Mouse (Mus musculus) central nervous system, embryonic 11.5 days (tissue): ENCODE results near the gene Spdye4a. TPM values are rescaled to one million over a fixed set of nuclear protein-coding genes. Genes with fewer than 3 reads are reported as not detected.

Source experiments
- polyA plus RNA-seq: library from polyadenylated mRNA; depleted of rRNA; stranded (reverse); fragments of >200 nt; gene quantifications from 2 replicates; pipeline ENCODE4 v1.2.3, GENCODE M21; 2012; rRNA removed

Spdye4a gene
- not detected in 2 replicates for polyA plus RNA-seq

GRCm38 (mm10) chr5:143226790-143227189 is at the start of gene Spdye4a:
Gene Spdye4a (minus strand): TSS chr5:143226890.

DNA sequence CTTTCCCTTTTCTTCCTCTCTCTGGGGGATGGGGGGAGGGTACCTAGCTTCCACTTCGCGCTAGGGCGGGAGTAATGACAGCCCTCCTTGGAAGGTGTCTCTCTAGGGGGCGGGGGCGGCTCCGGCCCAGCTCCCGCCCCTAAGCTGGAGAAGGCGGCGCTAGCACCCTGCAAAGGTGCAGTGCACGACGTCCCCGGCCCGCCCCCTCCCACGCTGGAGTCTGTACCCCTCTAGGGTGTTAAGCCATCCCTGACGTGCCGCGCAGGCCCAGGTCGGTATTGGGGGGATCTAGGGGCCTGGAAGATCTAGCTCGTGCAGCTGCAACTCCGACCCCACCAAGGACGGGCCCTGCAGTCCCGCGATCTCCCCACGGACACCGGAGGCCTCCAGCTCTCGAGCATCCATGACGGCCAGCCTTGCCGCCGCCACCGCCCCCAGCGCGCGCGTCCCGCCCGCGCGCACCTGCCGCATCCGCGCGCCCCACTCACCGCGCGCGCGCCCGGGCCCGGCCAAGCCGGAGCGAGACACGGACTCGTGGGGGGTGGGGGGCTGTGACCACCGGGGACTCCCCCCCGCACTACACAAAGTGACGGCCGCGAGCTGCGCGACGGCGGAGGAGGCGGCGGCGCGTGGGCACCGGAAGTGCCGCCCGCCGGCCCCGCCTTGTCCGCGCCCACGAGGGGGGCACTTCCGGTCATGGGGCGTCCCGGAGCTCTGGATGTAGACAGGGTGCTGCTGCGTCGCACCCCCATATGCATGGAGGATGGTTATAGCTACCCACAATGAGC is 42.9 kb upstream of the Spdye4a start, which contains the start of gene Zfp316:
TSS of gene Zfp316 (minus strand) at position 660 of the 788 bp plus-strand sequence.

GRCm38 (mm10) chr5:143235028-143235693 is 8.5 kb upstream of the Spdye4a start, which contains the start of gene Zfp12:
Gene Zfp12 (plus strand): TSS chr5:143235163.

DNA sequence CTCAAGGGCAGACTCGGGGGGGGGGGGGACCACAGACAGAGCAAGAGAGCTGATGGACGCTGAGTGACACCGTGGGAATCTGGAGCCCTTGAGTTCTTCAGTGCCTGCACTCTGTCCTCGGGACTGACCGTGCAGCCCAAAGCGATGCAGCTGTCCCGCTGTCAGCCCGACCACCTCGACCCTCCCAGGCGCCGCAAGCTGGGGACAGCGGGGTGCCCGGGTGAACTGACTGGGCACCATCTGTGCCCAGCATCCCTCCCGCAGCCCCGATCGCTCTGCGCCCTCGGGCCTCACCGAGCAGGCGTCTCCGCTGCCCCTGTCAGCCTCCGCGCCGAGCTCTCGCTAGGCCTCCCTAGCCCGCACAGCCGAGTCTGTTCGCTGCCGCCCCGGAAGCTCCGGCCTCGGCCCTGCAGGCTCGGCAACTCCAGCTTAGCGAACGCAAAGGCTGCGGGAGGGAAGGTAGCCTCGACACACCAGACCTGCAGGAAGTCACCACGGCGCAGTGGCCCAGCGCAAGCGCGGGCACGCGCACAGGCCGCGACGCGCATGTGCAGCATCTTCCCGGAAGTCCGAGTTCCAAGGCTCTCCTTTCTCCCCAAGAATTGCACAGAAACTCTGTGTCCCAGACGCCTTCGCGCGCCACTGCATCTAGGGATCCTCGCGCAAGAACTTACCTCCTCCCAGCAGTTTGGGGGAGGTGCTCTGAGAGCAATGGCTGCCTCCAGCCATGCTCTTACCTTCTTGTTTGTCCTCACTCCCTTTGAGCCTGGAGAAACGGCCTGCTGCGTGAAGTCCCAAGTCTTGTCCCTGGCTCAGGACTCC is 46.2 kb downstream of the Spdye4a start, which contains the start of the genes Rbak and Spdye4b:
TSS of gene Rbak (minus strand) at position 521 of the 822 bp plus-strand sequence.
TSS of gene Spdye4b (plus strand) at position 763 of the 822 bp plus-strand sequence.

Other genes with a start within 250 kb of the Spdye4a start
- 25.2 and 31.8 TPM in 2 replicates for gene Rnf216, start 113.9 kb downstream of the Spdye4a start, polyA plus RNA-seq
- gene Olfr718-ps1, start 79.3 kb downstream of the Spdye4a start, polyA plus RNA-seq, result not detected in 2 replicates
- 15.5 and 19.2 TPM in 2 replicates for gene Rbak, start 46.1 kb downstream of the Spdye4a start, polyA plus RNA-seq
- not detected in 2 replicates for gene Spdye4b, start 45.9 kb downstream of the Spdye4a start, polyA plus RNA-seq
- 29.6 and 33.9 TPM in 2 replicates for gene Zfp12, start 8.3 kb upstream of the Spdye4a start, polyA plus RNA-seq
- 12.2 and 21.6 TPM in 2 replicates for gene Zfp316, start 43.1 kb upstream of the Spdye4a start, polyA plus RNA-seq
- gene Zfp853, start 66.7 kb upstream of the Spdye4a start, polyA plus RNA-seq, result 0.61 and 1.2 TPM in 2 replicates
- 31.9 and 33.7 TPM in 2 replicates for gene E130309D02Rik, start 88.5 kb upstream of the Spdye4a start, polyA plus RNA-seq
- 43.6 and 58.9 TPM in 2 replicates for gene Zdhhc4, start 102.4 kb upstream of the Spdye4a start, polyA plus RNA-seq
- gene Grid2ip, start 130.4 kb upstream of the Spdye4a start, polyA plus RNA-seq, result 0.82 and 0.89 TPM in 2 replicates
- gene Kdelr2, start 176.9 kb upstream of the Spdye4a start, polyA plus RNA-seq, result 61.5 and 90.0 TPM in 2 replicates
- gene Daglb, start 237.7 kb upstream of the Spdye4a start, polyA plus RNA-seq, result 9.7 and 11.2 TPM in 2 replicates